Mouse (Mus musculus) embryo, embryonic 11 days (tissue): Measurements from ENCODE around the gene Stx2.

Experiments
- DNase-seq: peaks from one replicate; pipeline ENCODE4 v3.0.0-alpha.2; 2015

The Stx2 gene

GRCm38 (mm10) chr5:128952291-128953195, 55.8 kb downstream of the Stx2 start:
- peak; percentile 53 for DNase-seq

DNA sequence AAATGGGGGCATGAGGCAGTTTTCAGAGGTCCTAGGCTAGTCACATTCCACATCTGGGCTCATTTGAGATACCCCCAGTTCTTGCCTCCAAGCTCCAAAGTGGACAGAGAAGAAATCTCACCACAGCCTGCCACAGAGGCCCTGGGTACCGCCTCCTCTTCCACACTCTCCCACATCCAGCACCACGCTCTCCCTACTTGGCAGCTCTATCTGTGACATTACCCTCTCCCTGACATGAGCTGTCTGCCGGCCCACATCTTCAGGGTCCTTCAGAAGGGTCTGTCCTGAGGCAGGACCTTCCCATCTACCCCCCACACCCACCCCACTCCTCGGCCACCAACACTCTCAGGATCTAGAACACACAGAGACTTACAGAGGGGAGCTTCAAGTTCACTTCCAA, 56.9 kb downstream of the Stx2 start:
- no peak for DNase-seq

DNA sequence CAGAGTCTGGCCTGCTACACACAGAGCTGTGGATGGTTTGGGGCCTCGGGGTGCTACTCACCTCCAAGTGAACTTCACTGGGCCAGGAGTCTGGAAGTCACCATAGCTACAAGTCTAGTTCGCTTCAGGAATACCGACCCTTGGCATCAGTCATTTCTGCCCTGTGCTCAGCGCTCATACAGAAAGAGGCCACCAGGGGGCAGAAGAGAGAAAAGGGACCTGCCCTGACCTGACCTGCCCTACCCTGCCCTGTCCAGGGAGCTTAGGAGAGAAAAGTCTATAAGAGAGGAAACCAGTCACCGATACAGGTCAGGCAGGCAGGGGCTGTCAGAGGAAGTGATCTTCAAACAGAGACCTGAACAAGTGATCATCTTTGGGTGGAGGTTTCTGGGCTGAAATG, 61.3 kb downstream of the Stx2 start:
- DNase-seq, result peak; percentile 11

DNA sequence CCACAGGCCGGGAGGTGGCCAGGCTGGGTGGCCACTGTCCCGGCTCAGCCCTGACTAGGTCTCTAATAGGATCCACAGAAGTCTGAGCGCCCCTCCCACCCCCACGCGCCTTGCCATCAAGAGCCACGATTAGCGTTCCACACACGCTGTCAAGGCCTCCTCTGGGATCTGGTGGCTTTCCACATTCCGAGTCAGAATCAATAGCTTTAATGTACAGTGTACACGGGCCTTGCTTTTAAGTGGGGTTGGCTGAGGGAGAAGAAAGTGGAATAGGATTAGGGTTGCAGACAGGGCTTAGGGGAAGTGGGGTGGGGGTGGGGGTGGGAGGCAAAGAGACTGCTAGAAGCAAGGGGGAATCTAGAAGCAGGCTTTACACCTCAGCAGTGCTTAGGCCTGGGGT, 67.9 kb downstream of the Stx2 start:
- DNase-seq, result no peak

GRCm38 (mm10) chr5:128935359-128935899, 72.9 kb downstream of the Stx2 start:
- DNase-seq, result no peak
